Mouse (Mus musculus) stomach, embryonic 14.5 days (tissue): ENCODE data around the gene Prdx4. TPM values are rescaled to one million over a fixed set of nuclear protein-coding genes. Genes with fewer than 3 reads are reported as not detected.
"Not testable (repeated sequence)": the region's sequence is repeated elsewhere in the genome, so short reads cannot be mapped to it uniquely, and the experiment has no call there.

ENCODE experiments used
- ATAC-seq: fragments of 200-750 bp; cut with Nextera tagmentation; 2 replicates; pipeline ENCODE4 v1.8.0; 2017; ENCODE audit warnings: low read depth, moderate TSS enrichment; ENCODE audit not compliant: insufficient number of reproducible peaks, insufficient read depth, low FRiP score
- H3K27ac ChIP-seq: fragments of 300-500 bp; sonication (generic); 2 replicates; pipeline ENCODE4 v1.5.1; 2014; ENCODE audit warnings: mild to moderate bottlenecking, low read length, moderate library complexity, mixed read lengths
- H3K27me3 ChIP-seq: fragments of 300-500 bp; sonication (generic); 2 replicates; pipeline ENCODE4 v1.6.1; 2014; ENCODE audit warnings: low read length, control low read depth, mixed read lengths; ENCODE audit not compliant: control insufficient read depth, insufficient read depth
- H3K36me3 ChIP-seq: fragments of 300-500 bp; sonication (generic); 2 replicates; pipeline ENCODE4 v1.6.1; 2014; ENCODE audit warnings: mild to moderate bottlenecking, control low read depth, low read length, moderate library complexity, mixed read lengths; ENCODE audit not compliant: control insufficient read depth, insufficient read depth
- H3K4me1 ChIP-seq: fragments of 300-500 bp; sonication (generic); 2 replicates; pipeline ENCODE4 v1.6.1; 2014; ENCODE audit warnings: low read length, control low read depth, mixed read lengths; ENCODE audit not compliant: control insufficient read depth, insufficient read depth
- H3K4me2 ChIP-seq: fragments of 300-500 bp; sonication (generic); replicated peaks from 2 replicates; pipeline ENCODE4 v1.6.1; 2014; ENCODE audit warnings: low read depth, low read length, control low read depth
- H3K4me3 ChIP-seq: fragments of 300-500 bp; sonication (generic); 2 replicates; pipeline ENCODE4 v1.5.1; 2014; ENCODE audit warnings: low read depth, low read length, control low read depth
- H3K9ac ChIP-seq: fragments of 300-500 bp; sonication (generic); replicated peaks from 2 replicates; pipeline ENCODE4 v1.6.1; 2014; ENCODE audit warnings: low read depth, mild to moderate bottlenecking, control low read depth, low read length, moderate library complexity, mixed read lengths
- H3K9me3 ChIP-seq: fragments of 300-500 bp; sonication (generic); 2 replicates; pipeline ENCODE4 v1.6.1; 2016; ENCODE audit warnings: low read depth, low read length, control low read depth; ENCODE audit not compliant: control insufficient read depth
- WGBS: fragments of 180-500 bp; shearing (Covaris S2); extraction: QIAGEN DNeasy Blood & Tissue Kit; methylation state at CpG from one replicate; pipeline ENCODE4 v1.1.7; 2014; 5-methylcytosine and 5-hydroxymethylcytosine counted together
- polyA plus RNA-seq: library from polyadenylated mRNA; unstranded; fragments of >200 nt; fragmentation: Nextera tagmentation; extraction: Ambion mirVana; gene quantifications from 2 replicates; pipeline ENCODE4 v1.2.1, GENCODE M21; 2014

The Prdx4 gene
- polyA plus RNA-seq, result 376 and 384 TPM in 2 replicates

GRCm38 (mm10) chrX:155340654-155341053 lies at the start of gene Prdx4:
TSS of gene Prdx4 (minus strand) at chrX:155340754.
- Histone ChIP-seq H3K9me3 (no peaks in the 10 kb centered on the region), H3K4me3 (no peak within 1 kb of the TSS), H3K36me3 (no peaks in the 10 kb centered on the region), H3K27ac (no peak within 1 kb of the TSS), H3K4me2 (no peak within 1 kb of the TSS), H3K27me3 (no peaks in the 10 kb centered on the region), H3K4me1 (no peaks in the 10 kb centered on the region), H3K9ac (no peak within 1 kb of the TSS)
- ATAC-seq, result no peak

- 33% methylated on average over 2 of the region's 2 CpGs for WGBS
- no peaks in the 10 kb centered on the region for H3K9me3 ChIP-seq
- H3K4me3 ChIP-seq, result no peak overlapping the region
- no peak overlapping the region for H3K27ac ChIP-seq
- H3K4me1 ChIP-seq, result no peaks in the 10 kb centered on the region
- no peak overlapping the region for H3K9ac ChIP-seq
- no peaks in the 10 kb centered on the region for H3K36me3 ChIP-seq
- H3K4me2 ChIP-seq, result no peak overlapping the region
- H3K27me3 ChIP-seq, result no peaks in the 10 kb centered on the region
- no peak for ATAC-seq
These were observed 36.0 kb upstream of the Prdx4 start for GRCm38 (mm10) chrX:155376538-155376937.

GRCm38 (mm10) chrX:155375458-155375857 lies 34.9 kb upstream of the Prdx4 start:
- H3K4me2 ChIP-seq, result no peak overlapping the region
- no peaks in the 10 kb centered on the region for H3K9me3 ChIP-seq
- no peaks in the 10 kb centered on the region for H3K4me1 ChIP-seq
- no peaks in the 10 kb centered on the region for H3K36me3 ChIP-seq
- no peak overlapping the region for H3K9ac ChIP-seq
- 25% methylated on average over 1 of the region's 1 CpGs for WGBS
- no peak overlapping the region for H3K4me3 ChIP-seq
- no peak for ATAC-seq
- no peak overlapping the region for H3K27ac ChIP-seq
- H3K27me3 ChIP-seq, result no peaks in the 10 kb centered on the region

GRCm38 (mm10) chrX:155370110-155370509 lies 29.6 kb upstream of the Prdx4 start:
- not testable (repeated sequence) for H3K4me3 ChIP-seq, H3K27ac ChIP-seq, H3K9ac ChIP-seq, H3K27me3 ChIP-seq, H3K4me2 ChIP-seq, H3K4me1 ChIP-seq, ATAC-seq, H3K9me3 ChIP-seq, H3K36me3 ChIP-seq
- WGBS, result 54% methylated on average over 3 of the region's 3 CpGs

- Histone ChIP-seq H3K27me3 (no peaks in the 10 kb centered on the region), H3K27ac (no peak overlapping the region), H3K4me3 (no peak overlapping the region), H3K4me2 (no peak overlapping the region), H3K9ac (no peak overlapping the region), H3K9me3 (no peaks in the 10 kb centered on the region), H3K36me3 (no peaks in the 10 kb centered on the region), H3K4me1 (no peaks in the 10 kb centered on the region)
- no peak for ATAC-seq
- WGBS, result 51% methylated on average over 2 of the region's 2 CpGs
These were observed 24.5 kb upstream of the Prdx4 start for GRCm38 (mm10) chrX:155365095-155365494.

- H3K9me3 ChIP-seq, result no peaks in the 10 kb centered on the region
- no peak overlapping the region for H3K9ac ChIP-seq
- no peak overlapping the region for H3K27ac ChIP-seq
- H3K4me2 ChIP-seq, result no peak overlapping the region
- H3K4me1 ChIP-seq, result no peaks in the 10 kb centered on the region
- no peak overlapping the region for H3K4me3 ChIP-seq
- 88% methylated on average over 2 of the region's 2 CpGs for WGBS
- ATAC-seq, result no peak
- H3K27me3 ChIP-seq, result no peaks in the 10 kb centered on the region
- H3K36me3 ChIP-seq, result no peaks in the 10 kb centered on the region
These were observed 5.7 kb upstream of the Prdx4 start for GRCm38 (mm10) chrX:155346249-155346648.

GRCm38 (mm10) chrX:155337905-155338721 lies 2.4 kb downstream of the Prdx4 start:
- Histone ChIP-seq H3K9ac (peak overlapping the region; percentile 46), H3K4me2 (peak overlapping the region; percentile 30), H3K9me3 (no peaks in the 10 kb centered on the region), H3K36me3 (no peaks in the 10 kb centered on the region), H3K4me1 (no peaks in the 10 kb centered on the region), H3K27ac (peak overlapping the region; percentile 82), H3K4me3 (peak overlapping the region; percentile 49), H3K27me3 (no peaks in the 10 kb centered on the region)
- whole genome bisulfite sequencing, result 22% methylated on average over 39 of the region's 49 CpGs
- peak; percentile 96 for ATAC-seq

GRCm38 (mm10) chrX:155337567-155337904 lies 3.0 kb downstream of the Prdx4 start:
- peak overlapping the region; percentile 49 for H3K4me3 ChIP-seq
- WGBS, result 15% methylated on average over 7 of the region's 7 CpGs
- H3K27me3 ChIP-seq, result no peaks in the 10 kb centered on the region
- no peaks in the 10 kb centered on the region for H3K36me3 ChIP-seq
- ATAC-seq, result no peak
- no peaks in the 10 kb centered on the region for H3K9me3 ChIP-seq
- H3K4me1 ChIP-seq, result no peaks in the 10 kb centered on the region
- H3K4me2 ChIP-seq, result peak overlapping the region; percentile 30
- peak overlapping the region; percentile 46 for H3K9ac ChIP-seq
- H3K27ac ChIP-seq, result peak overlapping the region; percentile 82; the same call in 1 of the 2 replicates

- Histone ChIP-seq H3K9ac (no peak overlapping the region), H3K4me3 (no peak overlapping the region), H3K4me1 (no peaks in the 10 kb centered on the region), H3K27me3 (no peaks in the 10 kb centered on the region), H3K36me3 (no peaks in the 10 kb centered on the region), H3K27ac (no peak overlapping the region), H3K9me3 (no peaks in the 10 kb centered on the region), H3K4me2 (no peak overlapping the region)
- WGBS, result 47% methylated on average over 4 of the region's 4 CpGs
- 0 out of 2 replicates have a peak, but pooled peaks have one; percentile 33 for ATAC-seq
These were observed 22.5 kb downstream of the Prdx4 start for GRCm38 (mm10) chrX:155318005-155318404.
